Mouse (Mus musculus) adrenal gland, postnatal 36 days (tissue): ENCODE measurements around the gene Gpr153. TPM values are rescaled to one million over a fixed set of nuclear protein-coding genes. Genes with fewer than 3 reads are reported as not detected.

Experiments used
- DNase-seq, 2 experiments: peaks; one replicate each; pipeline ENCODE4 v3.0.0; 2021; ENCODE audit warnings: mixed read lengths in 1 of 2
- total RNA-seq, 2 experiments: library from RNA; stranded (reverse); gene quantifications; 2 replicates each; pipeline ENCODE4 v1.2.3; 2021

Gpr153 gene
- total RNA-seq, 2 experiments from 2014 or later, result 4.7 to 7.2 TPM

- DNase-seq, result no peak
Measured at GRCm38 (mm10) chr4:152287317-152288120, 13.5 kb downstream of the Gpr153 start.

- no peak for DNase-seq
Measured at GRCm38 (mm10) chr4:152288398-152288945, 14.4 kb downstream of the Gpr153 start.

GRCm38 (mm10) chr4:152290385-152290784 is 16.4 kb downstream of the Gpr153 start:
- DNase-seq, result no peak

- no peak for DNase-seq
Measured at GRCm38 (mm10) chr4:152290991-152291390, 17.0 kb downstream of the Gpr153 start.

GRCm38 (mm10) chr4:152291562-152291961 is 17.5 kb downstream of the Gpr153 start, which contains the start of gene Hes3:
Gene Hes3, minus strand, starts transcription at chr4:152291662.
- no peak for DNase-seq

- DNase-seq, result no peak
Measured at GRCm38 (mm10) chr4:152292102-152292765, 18.2 kb downstream of the Gpr153 start.

GRCm38 (mm10) chr4:152294188-152294929 is 20.3 kb downstream of the Gpr153 start:
- DNase-seq, result no peak

GRCm38 (mm10) chr4:152295916-152296315 is 21.9 kb downstream of the Gpr153 start:
- no peak for DNase-seq

- DNase-seq, result no peak
Measured at GRCm38 (mm10) chr4:152296371-152296770, 22.3 kb downstream of the Gpr153 start.

GRCm38 (mm10) chr4:152296874-152297861 is 23.1 kb downstream of the Gpr153 start, which contains the start of gene Icmt:
Gene Icmt, plus strand, starts transcription at chr4:152297227.
- peak; percentile 100 for DNase-seq

- DNase-seq, result no peak
Measured at GRCm38 (mm10) chr4:152298836-152299235, 24.8 kb downstream of the Gpr153 start.

- DNase-seq, result no peak
Measured at GRCm38 (mm10) chr4:152300375-152300774, 26.3 kb downstream of the Gpr153 start.

GRCm38 (mm10) chr4:152302012-152302411 is 28.0 kb downstream of the Gpr153 start:
- peak in 1 of 2 experiments; percentile 47 for DNase-seq

GRCm38 (mm10) chr4:152303172-152303571 is 29.1 kb downstream of the Gpr153 start:
- DNase-seq, result no peak

- DNase-seq, result no peak
Measured at GRCm38 (mm10) chr4:152304685-152305084, 30.7 kb downstream of the Gpr153 start.

GRCm38 (mm10) chr4:152305991-152306390 is 32.0 kb downstream of the Gpr153 start:
- DNase-seq, result no peak

GRCm38 (mm10) chr4:152307542-152307941 is 33.5 kb downstream of the Gpr153 start:
- peak; percentile 66 to 69 for DNase-seq

GRCm38 (mm10) chr4:152312186-152312585 is 38.2 kb downstream of the Gpr153 start:
- no peak for DNase-seq

GRCm38 (mm10) chr4:152313211-152313632 is 39.2 kb downstream of the Gpr153 start:
- DNase-seq, result peak; percentile 32 to 43

- DNase-seq, result peak in 1 of 2 experiments; percentile 28
Measured at GRCm38 (mm10) chr4:152313934-152314333, 39.9 kb downstream of the Gpr153 start.
